Mouse (Mus musculus) left cerebral cortex, postnatal 14 days (tissue): Measurements from ENCODE around the gene Ccr6. TPM values are rescaled to one million over a fixed set of nuclear protein-coding genes. Genes with fewer than 3 reads are reported as not detected.

Experiments
- DNase-seq, 2 experiments: peaks; one replicate each; pipeline ENCODE4 v3.0.0; 2021 to 2022; ENCODE audit warnings: low spot score in 2 of 2, mixed read lengths in 1 of 2
- intact Hi-C: fragments of 180-260 bp; cut with DNase I; formaldehyde crosslinking; loops from one replicate; pipeline ENCODE4 v1.15.1; 2025
- total RNA-seq, 2 experiments: library from RNA; stranded (reverse); gene quantifications; 2 replicates each; pipeline ENCODE4 v1.2.3; 2021

Ccr6 gene
- total RNA-seq, 2 experiments from 2014 or later, result not detected

DNA sequence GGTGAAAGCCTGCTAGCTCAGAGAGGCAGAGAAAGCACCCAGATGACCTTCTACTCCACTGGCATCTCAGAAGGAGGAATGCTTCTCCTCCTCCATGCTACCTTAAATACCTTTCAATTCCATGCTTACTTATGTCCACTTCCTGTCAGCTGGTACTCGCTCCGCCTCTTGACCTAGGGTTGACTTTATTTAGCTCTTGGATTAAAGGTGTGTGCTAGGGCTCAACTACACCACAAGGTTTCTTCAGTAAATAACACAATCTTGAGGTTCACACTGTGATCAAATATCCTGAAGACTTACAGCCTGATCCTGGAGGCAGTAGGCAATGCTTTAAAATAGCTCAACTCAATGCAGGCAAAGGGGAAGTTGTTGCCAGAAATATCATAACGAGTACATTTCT, 6.2 kb upstream of the Ccr6 start:
- intact Hi-C loops, result no loop called here
- no peak for DNase-seq

DNA sequence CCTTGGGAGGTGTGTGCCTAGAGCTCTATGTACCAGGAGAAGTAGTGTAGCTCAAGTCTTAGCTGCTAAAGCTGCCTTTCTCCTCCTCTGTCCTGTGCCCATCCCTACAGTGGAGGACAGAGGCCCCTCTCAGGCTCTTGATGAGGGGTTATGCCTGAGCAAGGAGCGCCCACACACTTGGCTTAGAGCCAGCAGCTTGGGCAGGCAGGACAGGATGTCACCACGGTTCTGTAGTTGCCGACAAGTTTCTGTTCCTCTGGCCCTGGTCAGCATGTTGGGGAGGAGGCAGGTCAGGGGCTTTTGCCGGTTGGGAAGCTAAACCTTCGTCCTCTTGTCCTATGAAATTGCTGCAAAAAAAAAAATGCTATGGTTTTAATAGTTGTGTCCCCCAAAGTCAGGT, 3.8 kb upstream of the Ccr6 start:
- intact Hi-C loops, result no loop called here
- peak; percentile 69 to 70 for DNase-seq

GRCm38 (mm10) chr17:8233618-8234214, 2.1 kb upstream of the Ccr6 start:
- intact Hi-C loops, result no loop called here
- no peak for DNase-seq

DNA sequence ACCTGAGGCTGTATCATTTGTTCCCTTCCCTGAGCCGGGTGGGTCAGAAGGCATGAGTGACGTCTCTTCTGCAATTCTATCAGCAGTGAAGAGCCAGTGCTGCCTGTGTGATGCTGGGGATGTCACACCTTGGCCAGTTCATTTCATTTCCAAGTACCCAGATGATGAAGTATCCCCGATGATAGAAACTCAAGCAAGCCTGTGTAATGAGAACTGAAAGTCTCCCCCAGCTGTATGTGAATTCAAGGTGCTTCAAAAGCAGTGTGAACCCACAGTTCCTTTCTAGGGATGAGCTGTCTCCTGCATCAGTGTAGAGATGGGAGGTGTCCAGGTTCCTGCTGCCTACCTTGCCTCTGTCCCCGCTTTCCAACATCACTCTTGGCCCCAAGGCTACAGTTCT, 1.3 kb upstream of the Ccr6 start:
- intact Hi-C loops, result no loop called here
- DNase-seq, result no peak

GRCm38 (mm10) chr17:8238012-8238710, 2.3 kb downstream of the Ccr6 start:
- no peak for DNase-seq
- intact Hi-C loops, result no loop called here

DNA sequence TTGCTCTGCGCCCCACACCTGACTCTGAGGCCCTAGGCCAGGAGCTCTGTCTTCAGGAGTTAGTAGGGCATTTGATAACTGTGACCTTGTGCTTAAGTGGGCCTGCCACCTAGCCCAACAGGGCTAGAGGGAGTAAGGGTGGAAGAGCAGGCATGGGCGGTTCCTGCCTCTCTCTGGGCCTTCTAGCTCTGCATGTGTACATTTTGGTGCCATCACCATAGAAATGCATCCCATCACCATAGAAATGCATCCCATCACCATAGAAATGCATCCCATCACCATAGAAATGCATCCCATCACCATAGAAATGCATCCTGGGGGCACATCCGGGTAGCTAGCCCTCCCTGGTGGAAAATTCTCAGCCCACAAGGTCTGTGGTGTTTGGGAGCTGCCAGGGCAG, 3.7 kb downstream of the Ccr6 start:
- intact Hi-C loops, result no loop called here
- DNase-seq, result no peak

DNA sequence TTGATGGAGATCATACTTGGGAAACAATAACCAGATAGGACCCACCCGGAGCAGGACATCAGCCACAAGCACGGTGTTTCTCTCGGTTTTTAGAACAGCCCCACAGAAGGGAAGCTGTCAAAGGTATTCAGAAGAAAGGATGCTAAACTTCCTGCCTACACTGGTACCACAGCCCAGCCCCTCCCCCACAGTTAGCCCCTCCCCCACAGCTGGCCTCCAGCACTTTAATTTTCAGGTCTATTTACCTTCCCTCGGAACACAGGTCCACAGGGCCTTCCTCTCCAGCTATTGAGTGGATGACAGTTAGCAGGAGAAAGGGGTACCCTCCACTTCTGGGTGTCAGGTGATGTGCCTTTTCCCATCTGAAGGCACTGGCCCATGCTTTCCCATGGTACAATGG, 4.7 kb downstream of the Ccr6 start:
- intact Hi-C loops, result no loop called here
- no peak for DNase-seq

DNA sequence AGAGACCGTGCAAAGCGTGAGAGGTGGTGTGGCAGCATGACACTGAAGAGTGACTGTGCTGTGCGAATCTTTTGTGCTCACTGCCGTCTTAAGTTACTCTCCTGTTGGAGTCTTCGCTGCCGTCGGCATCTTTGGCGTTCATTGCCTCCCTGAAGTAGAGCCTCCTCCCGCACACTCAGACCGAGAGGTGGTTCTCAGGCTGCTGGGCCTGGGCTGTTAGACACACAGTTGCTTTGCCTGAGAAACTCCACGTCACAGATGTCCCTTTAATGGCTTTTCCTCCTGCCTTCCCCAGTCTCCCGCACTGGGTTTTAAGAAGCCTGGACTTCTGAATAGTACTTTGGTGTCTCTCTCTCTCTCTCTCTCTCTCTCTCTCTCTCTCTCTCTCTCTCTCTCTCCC, 5.8 kb downstream of the Ccr6 start:
- no peak for DNase-seq
- intact Hi-C loops, result no loop called here

DNA sequence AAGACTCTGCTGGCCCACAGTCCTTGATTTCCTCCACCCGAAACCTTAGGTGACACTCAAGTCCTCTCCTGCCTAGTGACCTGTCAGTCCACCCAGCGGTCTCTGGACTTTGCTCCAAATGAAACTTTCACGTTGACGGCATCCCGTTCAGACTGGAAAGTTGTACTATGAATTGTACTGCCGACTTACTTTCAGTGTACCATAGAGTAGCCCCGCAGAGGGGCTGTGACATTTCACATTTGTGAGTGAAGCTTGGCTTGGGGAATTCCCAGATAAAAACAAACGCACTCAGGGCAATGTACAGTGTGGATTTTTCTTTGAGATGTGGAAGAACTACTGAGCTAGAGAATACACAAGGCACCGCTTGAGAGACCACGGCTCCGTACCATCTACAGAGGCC, 6.3 kb downstream of the Ccr6 start:
- intact Hi-C loops, result no loop called here
- no peak for DNase-seq

- intact Hi-C loops, result no loop called here
- no peak for DNase-seq
Measured at GRCm38 (mm10) chr17:8244124-8244523, 8.3 kb downstream of the Ccr6 start.

GRCm38 (mm10) chr17:8246102-8246754, 10.4 kb downstream of the Ccr6 start:
- DNase-seq, result no peak
- intact Hi-C loops, result no loop called here

DNA sequence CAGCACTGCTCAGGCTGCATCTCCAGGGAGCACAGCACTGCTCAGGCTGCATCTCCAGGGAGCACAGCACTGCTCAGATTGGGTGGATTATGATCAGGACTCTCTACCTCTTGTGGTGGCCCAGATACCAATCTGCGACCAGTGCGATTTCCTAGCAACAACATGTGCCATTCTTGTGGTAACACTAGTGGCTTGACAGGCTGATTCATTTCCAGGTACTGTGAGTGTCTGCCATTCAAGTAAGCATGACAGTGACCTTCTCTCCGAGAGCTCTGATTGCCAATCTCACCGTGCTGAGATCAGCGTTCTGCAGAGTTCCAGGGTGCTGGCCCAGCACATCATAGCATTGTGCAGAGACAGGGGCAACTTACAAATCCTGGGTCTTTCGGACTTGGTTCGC, 15.9 kb downstream of the Ccr6 start:
- intact Hi-C loops, result no loop called here
- no peak for DNase-seq

- intact Hi-C loops, result no loop called here
- no peak for DNase-seq
Measured at GRCm38 (mm10) chr17:8254268-8254667, 18.4 kb downstream of the Ccr6 start.

DNA sequence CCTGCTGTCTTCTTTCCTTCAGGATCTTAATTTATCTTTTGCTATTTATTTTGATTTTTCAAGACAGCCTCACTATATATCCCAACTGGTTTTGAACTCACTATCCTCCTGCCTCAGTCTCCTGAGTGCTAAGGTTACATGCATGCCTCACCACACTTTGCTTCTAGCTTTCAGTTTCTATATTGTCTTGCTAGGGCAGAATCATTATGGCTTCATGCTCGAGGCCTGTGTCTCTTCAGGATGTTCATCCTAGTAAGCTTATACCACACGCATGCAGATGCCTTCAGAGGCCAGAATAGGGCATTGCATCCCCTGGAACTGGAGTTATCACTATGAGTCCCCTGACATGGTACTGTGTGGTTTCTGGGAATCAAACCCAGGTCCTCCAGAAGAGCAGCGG, 19.1 kb downstream of the Ccr6 start:
- intact Hi-C loops, result loop anchor here (5.0 kb wide), 1 partner anchor 207 kb away; no protein-coding TSS in a partner anchor
- no peak for DNase-seq

DNA sequence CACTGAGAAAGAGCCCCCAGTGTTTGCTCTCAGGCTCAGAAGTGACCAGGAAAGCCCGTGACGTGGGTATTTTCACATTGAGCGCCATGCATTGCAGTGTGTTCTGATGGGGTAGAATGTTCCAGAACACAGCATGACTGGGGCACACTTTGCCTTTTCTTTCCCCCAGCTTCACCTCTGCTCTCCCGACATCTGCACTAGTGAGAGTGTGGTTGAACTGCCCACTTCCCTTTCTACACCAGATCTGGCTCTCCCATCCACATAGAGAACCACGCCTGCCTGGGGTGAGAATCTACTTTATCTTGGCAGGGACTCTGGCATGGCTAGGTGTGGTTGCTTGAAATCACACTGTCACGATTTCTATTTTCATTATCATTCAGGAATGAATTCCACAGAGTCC, 19.7 kb downstream of the Ccr6 start:
- no peak for DNase-seq
- intact Hi-C loops, result loop anchor here (5.0 kb wide), 1 partner anchor 207 kb away; no protein-coding TSS in a partner anchor

DNA sequence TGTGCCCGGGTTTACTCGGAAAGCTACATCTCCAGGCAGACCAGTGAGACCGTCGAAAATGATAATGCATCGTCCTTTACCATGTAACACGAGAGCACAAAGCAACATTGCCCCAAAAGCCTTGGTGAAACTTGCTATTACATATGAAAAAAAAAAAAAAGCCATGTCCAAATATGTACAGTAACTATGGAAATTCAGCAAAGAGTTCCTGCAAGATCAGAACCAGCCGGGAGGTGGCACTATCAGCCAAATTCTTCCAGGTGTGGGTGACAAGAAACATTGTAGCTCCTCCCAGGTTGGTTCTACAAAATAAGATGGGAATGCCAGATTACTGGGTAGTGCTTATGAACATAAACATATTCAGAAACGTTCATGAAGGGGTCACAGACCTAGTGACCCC, 21.1 kb downstream of the Ccr6 start:
- peak in 1 of 2 experiments; percentile 54 for DNase-seq
- intact Hi-C loops, result loop anchor here (5.0 kb wide), 1 partner anchor 205 kb away; no protein-coding TSS in a partner anchor

- intact Hi-C loops, result loop anchor here (5.0 to 10.0 kb wide), 2 partner anchors 108 to 330 kb away; no protein-coding TSS in a partner anchor
- DNase-seq, result peak; percentile 79 to 89
Measured at GRCm38 (mm10) chr17:8264638-8265037, 28.8 kb downstream of the Ccr6 start.

DNA sequence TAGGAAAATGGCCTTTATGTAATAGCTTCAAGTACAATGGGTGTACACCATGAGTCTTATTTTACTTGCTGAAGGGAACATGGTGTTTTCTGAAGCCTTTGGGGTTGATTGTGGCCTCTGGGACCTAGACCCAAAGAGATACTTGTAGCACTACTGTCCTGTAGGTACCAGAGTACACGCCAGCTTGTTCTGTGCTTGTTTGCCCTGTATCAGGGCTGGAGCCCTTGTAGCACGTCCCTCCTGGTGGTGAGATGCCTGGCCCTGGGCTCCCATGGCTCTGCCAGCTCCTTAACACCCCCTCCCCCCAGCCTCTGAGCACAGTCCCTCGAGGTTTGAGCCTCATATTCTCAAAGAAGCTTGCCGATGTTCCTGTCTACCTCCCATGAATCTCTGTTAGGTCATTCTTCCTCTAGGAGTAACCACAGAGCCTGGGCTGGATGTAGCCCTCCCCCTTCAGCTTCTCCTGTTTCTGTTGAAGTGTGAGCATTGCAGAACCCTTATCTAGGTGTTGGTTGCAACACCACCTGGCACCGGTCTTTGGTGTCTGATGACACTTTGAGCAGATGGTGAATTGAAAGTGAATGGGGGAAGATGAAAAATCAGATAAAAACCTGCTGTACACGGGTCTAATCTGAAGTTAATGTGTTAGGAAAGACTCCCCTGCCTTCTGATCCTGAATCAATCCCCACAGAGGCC, 36.4 kb downstream of the Ccr6 start:
- no peak for DNase-seq
- intact Hi-C loops, result no loop called here

- intact Hi-C loops, result no loop called here
- DNase-seq, result no peak
Measured at GRCm38 (mm10) chr17:8272951-8273350, 37.1 kb downstream of the Ccr6 start.

- no peak for DNase-seq
- intact Hi-C loops, result no loop called here
Measured at GRCm38 (mm10) chr17:8276071-8276470, 40.2 kb downstream of the Ccr6 start.
